Mouse (Mus musculus): ENCODE data around the gene Gimap1.

Gimap1 gene

GRCm38 (mm10) chr6:48738961-48739779 is at the start of gene Gimap1:
Gene Gimap1 (plus strand): TSS chr6:48739054.
- no peak for DNase-seq (ENCODE audit: low spot score in 2 of 2)

GRCm38 (mm10) chr6:48689320-48689719 is 49.5 kb upstream of the Gimap1 start:
- no peak for DNase-seq (ENCODE audit: low spot score in 2 of 2)

GRCm38 (mm10) chr6:48692962-48693361 is 45.9 kb upstream of the Gimap1 start:
- no peak for DNase-seq (ENCODE audit: low spot score in 2 of 2)

- no peak for DNase-seq (ENCODE audit: low spot score in 2 of 2)
Observed at GRCm38 (mm10) chr6:48696830-48697554, 41.9 kb upstream of the Gimap1 start.

GRCm38 (mm10) chr6:48697555-48697930 is 41.3 kb upstream of the Gimap1 start:
- no peak for DNase-seq (ENCODE audit: low spot score in 2 of 2)

GRCm38 (mm10) chr6:48698066-48698856 is 40.6 kb upstream of the Gimap1 start:
- no peak for DNase-seq (ENCODE audit: low spot score in 2 of 2)

- DNase-seq (ENCODE audit: low spot score in 2 of 2): no peak
Observed at GRCm38 (mm10) chr6:48698888-48699287, 40.0 kb upstream of the Gimap1 start.

GRCm38 (mm10) chr6:48700251-48701075 is 38.4 kb upstream of the Gimap1 start:
- DNase-seq (ENCODE audit: low spot score in 2 of 2): no peak

GRCm38 (mm10) chr6:48702146-48702545 is 36.7 kb upstream of the Gimap1 start:
- no peak for DNase-seq (ENCODE audit: low spot score in 2 of 2)

- DNase-seq (ENCODE audit: low spot score in 2 of 2): no peak
Observed at GRCm38 (mm10) chr6:48702601-48703000, 36.3 kb upstream of the Gimap1 start.

GRCm38 (mm10) chr6:48704146-48704545 is 34.7 kb upstream of the Gimap1 start:
- DNase-seq (ENCODE audit: low spot score in 2 of 2): no peak

GRCm38 (mm10) chr6:48706130-48706529 is 32.7 kb upstream of the Gimap1 start:
- DNase-seq (ENCODE audit: low spot score in 2 of 2): no peak

- no peak for DNase-seq (ENCODE audit: low spot score in 2 of 2)
Observed at GRCm38 (mm10) chr6:48718455-48718854, 20.4 kb upstream of the Gimap1 start, which contains the start of the genes Gm28053 and Gimap7. Gene Gm28053 (plus strand): TSS chr6:48718607. Gene Gimap7 (plus strand): TSS chr6:48718621.

GRCm38 (mm10) chr6:48720326-48720725 is 18.5 kb upstream of the Gimap1 start:
- DNase-seq (ENCODE audit: low spot score in 2 of 2): no peak

GRCm38 (mm10) chr6:48723468-48723867 is 15.4 kb upstream of the Gimap1 start:
- DNase-seq (ENCODE audit: low spot score in 2 of 2): no peak

- peak in 1 of 2 experiments; percentile 42 for DNase-seq (ENCODE audit: low spot score in 2 of 2)
Observed at GRCm38 (mm10) chr6:48725476-48725875, 13.4 kb upstream of the Gimap1 start.

GRCm38 (mm10) chr6:48727761-48728160 is 11.1 kb upstream of the Gimap1 start:
- DNase-seq (ENCODE audit: low spot score in 2 of 2): no peak

GRCm38 (mm10) chr6:48732864-48733304 is 6.0 kb upstream of the Gimap1 start:
- no peak for DNase-seq (ENCODE audit: low spot score in 2 of 2)

GRCm38 (mm10) chr6:48733660-48734059 is 5.2 kb upstream of the Gimap1 start:
- DNase-seq (ENCODE audit: low spot score in 2 of 2): no peak

- no peak for DNase-seq (ENCODE audit: low spot score in 2 of 2)
Observed at GRCm38 (mm10) chr6:48737053-48737452, 1.8 kb upstream of the Gimap1 start.

GRCm38 (mm10) chr6:48737688-48738087 is 1.2 kb upstream of the Gimap1 start:
- DNase-seq (ENCODE audit: low spot score in 2 of 2): no peak
